Mouse (Mus musculus): ENCODE data around the gene Marveld2. TPM values are rescaled to one million over a fixed set of nuclear protein-coding genes. Genes with fewer than 3 reads are reported as not detected.

The Marveld2 gene
- 1 to 10 TPM; 3.0 to 3.2 TPM for total RNA-seq (2023)

DNA sequence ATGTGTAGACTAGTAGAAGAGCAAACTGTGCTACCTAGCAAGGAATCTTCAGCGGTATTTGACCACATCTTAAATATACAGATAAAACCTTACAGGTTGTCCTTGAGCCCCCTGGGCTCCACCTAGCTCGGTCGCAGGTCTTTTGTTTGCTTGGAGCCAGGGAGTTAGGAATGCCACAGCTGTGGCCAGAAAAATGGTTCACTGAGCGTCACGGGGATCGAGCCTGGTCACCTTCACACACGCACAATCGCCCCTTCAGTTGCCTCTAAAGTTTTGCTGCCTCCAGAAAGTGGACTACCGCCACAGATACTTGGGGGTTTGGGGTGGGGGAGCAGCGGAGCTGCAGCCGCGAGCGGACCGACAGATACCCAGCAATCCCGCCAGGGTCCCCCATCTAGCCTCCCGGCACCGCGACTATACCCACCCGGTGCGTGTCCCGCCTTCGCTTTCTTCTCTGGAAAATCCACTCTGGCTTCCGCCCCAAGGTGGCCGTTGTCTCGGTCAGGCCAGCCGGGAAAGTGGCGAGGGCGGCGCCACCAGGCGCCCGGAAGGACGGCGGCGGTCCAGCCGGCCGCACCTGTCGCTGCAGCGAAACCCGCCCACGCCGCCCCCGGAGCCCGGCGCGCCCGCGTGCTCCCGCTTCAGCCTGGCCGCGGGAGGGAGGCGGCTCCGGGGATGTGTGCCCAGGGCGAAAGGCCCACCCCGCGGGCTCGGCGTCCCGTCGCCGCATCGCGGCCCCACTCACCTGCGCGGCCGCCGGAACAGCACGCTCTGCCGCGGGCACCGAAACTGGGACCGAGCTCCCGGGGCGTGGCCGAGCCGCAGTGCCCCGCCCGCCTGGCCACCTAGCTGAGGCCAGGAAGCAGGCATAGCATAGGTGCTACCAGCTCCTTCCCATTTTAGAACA, at the start of gene Marveld2:
TSS of gene Marveld2 (minus strand) at position 791 of the 907 bp plus-strand sequence.

DNA sequence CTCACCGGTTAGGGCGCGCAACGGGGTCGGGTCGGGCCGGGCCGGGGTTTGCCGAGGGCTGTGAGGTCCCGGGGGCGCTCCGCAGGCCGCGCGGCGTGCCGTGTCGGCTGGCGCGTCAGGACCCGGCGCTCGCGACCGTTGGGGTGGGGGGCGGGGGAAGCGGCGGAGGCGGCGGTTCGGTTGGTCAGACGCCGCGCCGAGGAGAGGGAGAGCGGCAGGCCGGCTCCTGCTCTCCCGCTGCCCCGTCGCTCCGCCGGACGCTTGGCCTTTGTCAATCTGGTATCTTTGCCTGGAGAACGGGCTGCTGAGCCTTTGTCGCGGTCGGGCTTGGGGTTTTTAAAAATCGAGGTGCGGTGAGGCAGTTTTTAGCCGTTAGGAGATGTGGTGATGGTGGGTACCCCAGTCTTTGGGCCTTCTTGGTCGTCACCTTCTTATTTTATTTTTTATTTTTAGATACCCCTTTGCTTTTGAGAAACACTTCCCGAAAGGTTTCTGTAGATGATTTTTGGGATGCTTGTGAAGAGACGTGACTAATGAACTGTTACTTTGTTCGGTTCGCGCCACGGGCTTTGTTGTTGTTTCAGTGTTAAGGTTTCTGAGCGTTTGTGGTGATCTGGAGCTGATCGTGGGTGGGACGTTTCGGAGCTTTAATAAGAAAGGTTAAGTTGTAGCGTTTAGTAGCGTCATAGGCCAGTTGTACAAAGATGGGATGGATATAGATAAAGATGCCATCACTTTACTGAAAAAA, 34.8 kb upstream of the Marveld2 start, which contains the start of gene Taf9:
TSS of gene Taf9 (plus strand) at position 141 of the 748 bp plus-strand sequence.

DNA sequence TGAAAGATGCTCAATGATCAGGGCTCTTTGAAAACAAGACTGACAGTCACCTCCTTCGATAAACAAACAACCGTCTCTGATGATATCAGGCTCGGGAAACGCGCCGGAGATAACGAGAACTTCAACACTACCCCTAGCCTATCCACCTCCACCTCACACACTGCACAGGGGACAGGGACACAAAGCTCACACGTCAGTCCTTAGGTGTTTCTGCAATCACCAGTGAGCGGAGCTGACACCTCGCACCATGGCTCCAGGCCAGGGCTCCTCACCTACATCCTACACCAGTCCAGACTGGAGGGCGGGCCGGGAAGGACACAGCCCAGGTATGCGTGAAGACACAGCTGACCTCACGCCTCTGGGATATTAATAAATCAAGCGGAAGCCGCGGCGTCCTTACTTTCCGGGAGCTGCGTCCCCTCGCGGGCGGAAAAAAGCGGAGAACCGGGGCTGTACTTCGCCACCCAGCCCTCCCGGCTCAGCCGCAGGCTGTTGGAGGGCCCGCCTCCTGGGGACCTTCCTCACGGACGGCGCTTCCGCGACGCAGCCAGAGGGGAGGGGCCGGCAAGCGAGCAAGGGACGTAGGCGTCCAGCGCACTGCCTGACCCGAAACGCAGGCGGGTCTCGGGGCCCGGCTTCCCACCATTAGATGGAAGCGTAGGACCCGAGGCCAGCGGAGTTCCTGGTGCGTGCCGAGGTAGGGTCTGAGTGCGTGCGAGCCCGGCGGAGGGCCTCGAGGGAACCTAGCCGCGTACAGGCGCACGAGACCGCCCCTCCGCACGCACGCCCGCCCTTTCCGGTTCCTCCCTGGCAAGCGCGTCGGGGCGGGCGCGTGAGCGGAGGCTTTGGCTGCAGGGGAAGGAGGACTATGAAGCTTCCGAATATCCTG, 34.0 kb upstream of the Marveld2 start, which contains the start of the genes Ak6 and Rad17:
TSS of gene Ak6 (plus strand) at position 430 of the 889 bp plus-strand sequence.
TSS of gene Rad17 (minus strand) at position 502 of the 889 bp plus-strand sequence.

DNA sequence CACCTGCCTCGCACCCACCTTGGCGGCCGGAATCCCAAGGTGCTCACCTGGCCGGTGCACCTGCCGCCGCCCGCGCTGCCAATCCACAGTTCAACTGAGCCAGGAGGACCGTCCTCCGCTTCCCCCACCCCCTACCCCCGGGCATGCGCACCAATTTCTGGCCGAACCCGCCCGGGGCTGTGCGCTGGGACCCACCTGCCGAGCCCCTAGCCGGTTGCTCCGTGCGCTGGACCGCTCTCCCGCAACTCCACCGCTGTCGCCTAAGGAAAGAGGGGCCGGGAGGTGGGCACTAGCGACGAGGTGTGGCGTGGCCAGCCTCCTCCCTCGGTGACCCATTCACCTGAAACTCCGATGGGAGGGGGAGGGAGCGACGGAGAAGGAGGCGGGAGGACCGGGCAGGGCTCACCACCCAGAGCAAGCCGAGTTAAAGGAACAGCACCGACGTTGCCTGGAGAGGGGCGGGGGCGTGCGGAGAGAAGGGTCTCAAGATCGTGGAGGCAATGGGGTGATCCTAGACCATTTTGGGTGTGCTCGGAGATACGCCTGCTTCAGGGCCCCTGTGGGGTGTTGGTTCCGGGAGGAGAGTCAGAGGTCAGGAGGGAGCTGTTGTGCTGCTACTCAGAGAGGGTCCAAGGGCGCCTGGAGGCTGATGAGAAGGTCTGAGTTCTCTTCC, 64.3 kb downstream of the Marveld2 start, which contains the start of gene Ocln:
TSS of gene Ocln (minus strand) at position 350 of the 673 bp plus-strand sequence.

Other genes starting within 250 kb of the Marveld2 start
- not detected for gene Naip1, start 164.1 kb downstream of the Marveld2 start, total RNA-seq (2023)
- gene Gtf2h2, start 124.4 kb downstream of the Marveld2 start, total RNA-seq (2023), result 10 to 100 TPM; 55.1 to 56.9 TPM
- not detected for gene Ocln, start 64.3 kb downstream of the Marveld2 start, total RNA-seq (2023)
- 10 to 100 TPM; 61.6 to 70.6 TPM for gene Ak6, start 34.0 kb upstream of the Marveld2 start, total RNA-seq (2023)
- gene Rad17, start 34.1 kb upstream of the Marveld2 start, total RNA-seq (2023), result 10 to 100 TPM; 21.3 to 23.1 TPM
- 10 to 100 TPM in 1 of 2 experiments, 1 to 10 TPM in 1; 8.3 to 16.2 TPM for gene Taf9, start 34.6 kb upstream of the Marveld2 start, total RNA-seq (2023)
- 10 to 100 TPM in 1 of 2 experiments, 1 to 10 TPM in 1; 10.0 to 17.8 TPM for gene Ccdc125, start 52.7 kb upstream of the Marveld2 start, total RNA-seq (2023)
- gene Cdk7, start 114.0 kb upstream of the Marveld2 start, total RNA-seq (2023), result 10 to 100 TPM; 33.9 to 39.8 TPM
- 10 to 100 TPM; 31.4 to 34.1 TPM for gene Mrps36, start 127.7 kb upstream of the Marveld2 start, total RNA-seq (2023)
- 1 to 10 TPM; 1.5 to 1.6 TPM for gene Cenph, start 158.9 kb upstream of the Marveld2 start, total RNA-seq (2023)
- 1 to 10 TPM; 3.6 to 5.4 TPM for gene Ccnb1, start 169.6 kb upstream of the Marveld2 start, total RNA-seq (2023)
- gene Slc30a5, start 216.5 kb upstream of the Marveld2 start, total RNA-seq (2023), result 10 to 100 TPM; 45.8 to 49.5 TPM